Mouse (Mus musculus) thymus, adult 2 months (tissue): Measurements from ENCODE around the gene Slc51b. TPM values are rescaled to one million over a fixed set of nuclear protein-coding genes. Genes with fewer than 3 reads are reported as not detected.

Source experiments
- DNase-seq: peaks from one replicate; pipeline ENCODE4 v3.0.0; 2021
- H3K27ac ChIP-seq: fragments of 200-500 bp; 2 replicates; pipeline ENCODE4 v1.5.1; 2012; ENCODE audit warnings: low read length, control low read depth; ENCODE audit not compliant: control insufficient read depth, insufficient read depth
- H3K27me3 ChIP-seq: fragments of 200-500 bp; 2 replicates; pipeline ENCODE4 v1.6.1; 2012; ENCODE audit warnings: mild to moderate bottlenecking, low read length, moderate library complexity, mixed read lengths; ENCODE audit not compliant: control insufficient read depth, insufficient read depth
- H3K36me3 ChIP-seq: fragments of 200-500 bp; 2 replicates; pipeline ENCODE4 v1.6.1; 2012; ENCODE audit warnings: mild to moderate bottlenecking, low read length, moderate library complexity; ENCODE audit not compliant: control insufficient read depth, insufficient read depth
- H3K4me1 ChIP-seq: fragments of 200-500 bp; replicated peaks from 2 replicates; pipeline ENCODE4 v1.6.1; 2012; ENCODE audit warnings: low read length; ENCODE audit not compliant: control insufficient read depth, insufficient read depth
- H3K4me3 ChIP-seq: fragments of 200-500 bp; 2 replicates; pipeline ENCODE4 v1.5.1; 2012; ENCODE audit warnings: mild to moderate bottlenecking, low read length, control low read depth, moderate library complexity; ENCODE audit not compliant: control insufficient read depth, insufficient read depth
- CTCF ChIP-seq: fragments of 200-500 bp; IDR thresholded peaks from 2 replicates; pipeline ENCODE4 v1.5.1; 2012; ENCODE audit warnings: mild to moderate bottlenecking, control low read depth, low read length, moderate library complexity, borderline replicate concordance; ENCODE audit not compliant: control insufficient read depth, poor library complexity, insufficient read depth; ENCODE audit errors: extremely low read depth
- POLR2A ChIP-seq: fragments of 200-500 bp; IDR thresholded peaks from 2 replicates; pipeline ENCODE4 v1.6.1; 2012; ENCODE audit warnings: mild to moderate bottlenecking, low read length, control low read depth, moderate library complexity; ENCODE audit not compliant: control insufficient read depth, poor library complexity, insufficient read depth; ENCODE audit errors: extremely low read depth
- WGBS: fragments of 180-500 bp; shearing (Covaris S2); methylation state at CpG from one replicate; pipeline ENCODE4 v1.1.7; 2018; 5-methylcytosine and 5-hydroxymethylcytosine counted together
- polyA plus RNA-seq: library from polyadenylated mRNA; depleted of rRNA; stranded (reverse); fragments of >200 nt; gene quantifications from 2 replicates; pipeline ENCODE4 v1.2.3, GENCODE M21; 2012

Slc51b gene
- polyA plus RNA-seq, 1 experiment = 0.22 TPM

- H3K36me3 ChIP-seq = no peaks in the 10 kb centered on the region
- WGBS = 94% methylated on average over 3 of the region's 3 CpGs
- no peak for DNase-seq
- no peak overlapping the region for H3K27ac ChIP-seq
- H3K27me3 ChIP-seq = no peaks in the 10 kb centered on the region
- no peak overlapping the region for H3K4me3 ChIP-seq
- TF ChIP-seq CTCF (no peak), POLR2A (no peak)
- no peaks in the 10 kb centered on the region for H3K4me1 ChIP-seq
Measured at GRCm38 (mm10) chr9:65419633-65420032, 3.1 kb downstream of the Slc51b start.

- Histone ChIP-seq H3K27me3 (no peaks in the 10 kb centered on the region), H3K4me1 (no peaks in the 10 kb centered on the region), H3K27ac (no peak overlapping the region), H3K36me3 (no peaks in the 10 kb centered on the region), H3K4me3 (no peak overlapping the region)
- DNase-seq = no peak
- no peak for TF ChIP-seq CTCF
- no peak for TF ChIP-seq POLR2A
- 95% methylated on average over 3 of the region's 3 CpGs for WGBS
Measured at GRCm38 (mm10) chr9:65417738-65418137, 5.0 kb downstream of the Slc51b start.

- no peak for TF ChIP-seq POLR2A
- no peak for TF ChIP-seq CTCF
- H3K36me3 ChIP-seq = no peaks in the 10 kb centered on the region
- no peaks in the 10 kb centered on the region for H3K4me1 ChIP-seq
- DNase-seq = no peak
- WGBS = 78% methylated on average over 3 of the region's 3 CpGs
- H3K27ac ChIP-seq = no peak overlapping the region
- H3K27me3 ChIP-seq = no peaks in the 10 kb centered on the region
- H3K4me3 ChIP-seq = no peak overlapping the region
Measured at GRCm38 (mm10) chr9:65411326-65411725, 11.4 kb downstream of the Slc51b start.

- H3K4me3 ChIP-seq = no peak overlapping the region
- 96% methylated on average over 8 of the region's 8 CpGs for WGBS
- H3K27ac ChIP-seq = no peak overlapping the region
- TF ChIP-seq CTCF (no peak), POLR2A (no peak)
- no peak for DNase-seq
- no peaks in the 10 kb centered on the region for H3K27me3 ChIP-seq
- no peaks in the 10 kb centered on the region for H3K4me1 ChIP-seq
- H3K36me3 ChIP-seq = no peaks in the 10 kb centered on the region
Measured at GRCm38 (mm10) chr9:65410378-65410777, 12.4 kb downstream of the Slc51b start.

GRCm38 (mm10) chr9:65408871-65409295 lies 13.9 kb downstream of the Slc51b start:
- Histone ChIP-seq H3K4me3 (no peak overlapping the region), H3K36me3 (no peaks in the 10 kb centered on the region), H3K27ac (no peak overlapping the region), H3K27me3 (no peaks in the 10 kb centered on the region), H3K4me1 (peaks cover 3% of the 10 kb centered on the region; the same call in 1 of the 2 replicates)
- no peak for DNase-seq
- TF ChIP-seq POLR2A (no peak), CTCF (no peak)
- WGBS = 86% methylated on average over 5 of the region's 5 CpGs

GRCm38 (mm10) chr9:65407861-65408260 lies 14.9 kb downstream of the Slc51b start:
- Histone ChIP-seq H3K4me3 (no peak overlapping the region), H3K27ac (no peak overlapping the region), H3K36me3 (no peaks in the 10 kb centered on the region), H3K27me3 (no peaks in the 10 kb centered on the region), H3K4me1 (peaks cover 3% of the 10 kb centered on the region; the same call in 1 of the 2 replicates)
- no peak for TF ChIP-seq CTCF
- no peak for TF ChIP-seq POLR2A
- DNase-seq = no peak
- WGBS = 92% methylated on average over 3 of the region's 3 CpGs

GRCm38 (mm10) chr9:65407327-65407726 lies 15.4 kb downstream of the Slc51b start:
- DNase-seq = no peak
- Histone ChIP-seq H3K27me3 (no peaks in the 10 kb centered on the region), H3K4me1 (peaks cover 3% of the 10 kb centered on the region; the same call in 1 of the 2 replicates), H3K27ac (no peak overlapping the region), H3K36me3 (no peaks in the 10 kb centered on the region), H3K4me3 (no peak overlapping the region)
- TF ChIP-seq CTCF (no peak), POLR2A (no peak)
- 93% methylated on average over 5 of the region's 5 CpGs for WGBS
